Mouse (Mus musculus) induced T-regulatory cell, adult 2 months (primary cell): ENCODE results near the gene Hoxb7.

ENCODE experiments used
- DNase-seq: peaks from one replicate; pipeline ENCODE4 v3.0.0-alpha.2; 2012; ENCODE audit warnings: low read depth

Gene Hoxb7

GRCm38 (mm10) chr11:96268031-96268745 lies 18.2 kb upstream of the Hoxb7 start:
- no peak for DNase-seq

- DNase-seq, result no peak
Observed at GRCm38 (mm10) chr11:96269869-96270268, 16.6 kb upstream of the Hoxb7 start.

GRCm38 (mm10) chr11:96270996-96271540 lies 15.4 kb upstream of the Hoxb7 start, which contains the start of gene Hoxb9:
Hoxb9 (plus strand) TSS chr11:96271457.
- DNase-seq, result no peak

GRCm38 (mm10) chr11:96271541-96272011 lies 14.8 kb upstream of the Hoxb7 start:
- no peak for DNase-seq

- no peak for DNase-seq
Observed at GRCm38 (mm10) chr11:96272024-96272921, 14.2 kb upstream of the Hoxb7 start.

GRCm38 (mm10) chr11:96274428-96274827 lies 12.0 kb upstream of the Hoxb7 start:
- no peak for DNase-seq

- no peak for DNase-seq
Observed at GRCm38 (mm10) chr11:96275896-96276295, 10.5 kb upstream of the Hoxb7 start.

GRCm38 (mm10) chr11:96277151-96278044 lies 9.0 kb upstream of the Hoxb7 start:
- peak; percentile 33 for DNase-seq

GRCm38 (mm10) chr11:96278324-96278723 lies 8.1 kb upstream of the Hoxb7 start:
- no peak for DNase-seq

GRCm38 (mm10) chr11:96278773-96279172 lies 7.7 kb upstream of the Hoxb7 start:
- DNase-seq, result peak; percentile 92

- DNase-seq, result peak; percentile 14
Observed at GRCm38 (mm10) chr11:96279421-96280233, 6.8 kb upstream of the Hoxb7 start.

GRCm38 (mm10) chr11:96280399-96281378 lies 5.7 kb upstream of the Hoxb7 start:
- DNase-seq, result peak; percentile 27

- DNase-seq, result peak; percentile 17
Observed at GRCm38 (mm10) chr11:96281396-96281795, 5.0 kb upstream of the Hoxb7 start.

- DNase-seq, result peak; percentile 26
Observed at GRCm38 (mm10) chr11:96281855-96282570, 4.4 kb upstream of the Hoxb7 start, which contains the start of gene Hoxb8. Hoxb8 (plus strand) TSS chr11:96281905.

GRCm38 (mm10) chr11:96282795-96283430 lies 3.5 kb upstream of the Hoxb7 start:
- no peak for DNase-seq

- peak; percentile 61 for DNase-seq
Observed at GRCm38 (mm10) chr11:96284041-96284749, 2.2 kb upstream of the Hoxb7 start.
